In genomic region chr15:96642436-96643405, GRCm38 (mm10) we compare ENCODE assay signal across 8 mouse cellular contexts. TPM values are rescaled to one million over a fixed set of nuclear protein-coding genes. Genes with fewer than 3 reads are reported as not detected.
A peak's percentile ranks its signal among the peaks of the same experiment; 100 is the strongest.
DNase-seq lines count a peak whose midpoint lies in the region; ATAC-seq lines count a peak whose summit lies in the region.

Gene Slc38a1 (minus strand): TSS chr15:96642913.

- H3K9me3 ChIP-seq in kidney, embryonic 16.5 days (ENCODE audit: low read length) = no peaks in the 10 kb centered on the region
- no peaks in the 10 kb centered on the region for H3K9me3 ChIP-seq in liver, embryonic 12.5 days (replicated peaks)
- H3K9me3 ChIP-seq in stomach, embryonic 15.5 days = no peaks in the 10 kb centered on the region

- no peaks in the 10 kb centered on the region for H3K27me3 ChIP-seq in kidney, embryonic 16.5 days (ENCODE audit: insufficient read depth, low read length)
- no peaks in the 10 kb centered on the region for H3K27me3 ChIP-seq in liver, embryonic 12.5 days (replicated peaks)
- H3K27me3 ChIP-seq in stomach, embryonic 15.5 days (replicated peaks) = no peaks in the 10 kb centered on the region

- H3K9ac ChIP-seq in kidney, embryonic 16.5 days (replicated peaks; ENCODE audit: low read length) = peak within 1 kb of the TSS; percentile 92
- H3K9ac ChIP-seq in liver, embryonic 12.5 days = peak within 1 kb of the TSS; percentile 78
- H3K9ac ChIP-seq in stomach, embryonic 15.5 days = peak within 1 kb of the TSS; percentile 80

- H3K36me3 ChIP-seq in kidney, embryonic 16.5 days (ENCODE audit: insufficient read depth, low read length) = no peaks in the 10 kb centered on the region
- peaks cover 4% of the 10 kb centered on the region for H3K36me3 ChIP-seq in liver, embryonic 12.5 days
- H3K36me3 ChIP-seq in stomach, embryonic 15.5 days = no peaks in the 10 kb centered on the region

- DNase-seq in urinary bladder, postnatal 25 days (ENCODE audit: low spot score) = peak; percentile 20
- no peak for DNase-seq in urinary bladder, postnatal 36 days (ENCODE audit: low spot score in 2 of 2)
- DNase-seq in gonadal fat pad, adult 2 months (ENCODE audit: low read depth) = no peak
- peak; percentile 81 for DNase-seq in naive thymus-derived CD4-positive, alpha-beta T cell, adult 2 months (ENCODE audit: low read depth)

- ATAC-seq in common myeloid progenitor, adult 5-6 weeks (replicated peaks; ENCODE audit: low read depth, poor library complexity, severe bottlenecking) = peak; percentile 34
- peak; percentile 69 for ATAC-seq in kidney, embryonic 16.5 days (ENCODE audit: low FRiP score, low TSS enrichment)
- peak; percentile 74 for ATAC-seq in liver, embryonic 12.5 days
- peak; percentile 67 for ATAC-seq in stomach, embryonic 15.5 days (ENCODE audit: insufficient read depth, low FRiP score, low read depth)

- WGBS in kidney, embryonic 16.5 days = under 1% methylated on average over 59 of the region's 70 CpGs
- under 1% methylated on average over 53 of the region's 70 CpGs for WGBS in liver, embryonic 12.5 days (ENCODE audit: insufficient replicate concordance)
- under 1% methylated on average over 66 of the region's 70 CpGs for WGBS in stomach, embryonic 15.5 days

- H3K27ac ChIP-seq in kidney, embryonic 16.5 days (ENCODE audit: low read length) = peak within 1 kb of the TSS; percentile 98
- H3K27ac ChIP-seq in liver, embryonic 12.5 days = peak within 1 kb of the TSS; percentile 83
- peak within 1 kb of the TSS; percentile 91 for H3K27ac ChIP-seq in stomach, embryonic 15.5 days

- peak within 1 kb of the TSS; percentile 71 for H3K4me3 ChIP-seq in kidney, embryonic 16.5 days (ENCODE audit: low read length)
- H3K4me3 ChIP-seq in liver, embryonic 12.5 days = peak within 1 kb of the TSS; percentile 72
- peak within 1 kb of the TSS; percentile 70 for H3K4me3 ChIP-seq in stomach, embryonic 15.5 days (replicated peaks)

- H3K4me1 ChIP-seq in kidney, embryonic 16.5 days (ENCODE audit: insufficient read depth, low read length) = peaks cover 29% of the 10 kb centered on the region
- peaks cover 55% of the 10 kb centered on the region for H3K4me1 ChIP-seq in liver, embryonic 12.5 days
- peaks cover 20% of the 10 kb centered on the region for H3K4me1 ChIP-seq in stomach, embryonic 15.5 days

- H3K4me2 ChIP-seq in kidney, embryonic 16.5 days (replicated peaks; ENCODE audit: low read depth, low read length) = peak within 1 kb of the TSS; percentile 96
- H3K4me2 ChIP-seq in liver, embryonic 12.5 days = peak within 1 kb of the TSS; percentile 98
- H3K4me2 ChIP-seq in stomach, embryonic 15.5 days = peak within 1 kb of the TSS; percentile 97

RNA-seq across cellular contexts. Expression of gene Slc38a1, which starts in this region (rescaled TPM):
- total RNA-seq in common myeloid progenitor, adult 5-6 weeks (2017) = 74.6 and 85.3 TPM in 2 replicates
- polyA plus RNA-seq in gonadal fat pad, adult 2 months (2012; rRNA removed) = 6.5 and 10.7 TPM in 2 replicates
- polyA plus RNA-seq in kidney, embryonic 16.5 days (2015; fragmentation: Nextera tagmentation; extraction: Ambion mirVana) = 62.4 and 75.7 TPM in 2 replicates
- polyA plus RNA-seq in liver, embryonic 12.5 days (2016; fragmentation: Nextera tagmentation; extraction: Ambion mirVana) = 41.1 and 43.1 TPM in 2 replicates
- polyA plus RNA-seq in stomach, embryonic 15.5 days (2015; fragmentation: Nextera tagmentation; extraction: Ambion mirVana) = 70.6 and 78.7 TPM in 2 replicates

Comparison
In these comparisons a context has a peak if more than half of its experiments do, and no peak if none do; other contexts are left out.
1. DNase-seq: peak in urinary bladder, postnatal 25 days (single experiment) and naive thymus-derived CD4-positive, alpha-beta T cell, adult 2 months (single experiment); none in urinary bladder, postnatal 36 days (0 of 2) and gonadal fat pad, adult 2 months (single experiment).
2. Peak in every context shown above with its lines, with median percentiles within 50 percentile points of each other: ATAC-seq, H3K27ac ChIP-seq, H3K4me2 ChIP-seq, H3K4me3 ChIP-seq and H3K9ac ChIP-seq.